In the genomic region with DNA sequence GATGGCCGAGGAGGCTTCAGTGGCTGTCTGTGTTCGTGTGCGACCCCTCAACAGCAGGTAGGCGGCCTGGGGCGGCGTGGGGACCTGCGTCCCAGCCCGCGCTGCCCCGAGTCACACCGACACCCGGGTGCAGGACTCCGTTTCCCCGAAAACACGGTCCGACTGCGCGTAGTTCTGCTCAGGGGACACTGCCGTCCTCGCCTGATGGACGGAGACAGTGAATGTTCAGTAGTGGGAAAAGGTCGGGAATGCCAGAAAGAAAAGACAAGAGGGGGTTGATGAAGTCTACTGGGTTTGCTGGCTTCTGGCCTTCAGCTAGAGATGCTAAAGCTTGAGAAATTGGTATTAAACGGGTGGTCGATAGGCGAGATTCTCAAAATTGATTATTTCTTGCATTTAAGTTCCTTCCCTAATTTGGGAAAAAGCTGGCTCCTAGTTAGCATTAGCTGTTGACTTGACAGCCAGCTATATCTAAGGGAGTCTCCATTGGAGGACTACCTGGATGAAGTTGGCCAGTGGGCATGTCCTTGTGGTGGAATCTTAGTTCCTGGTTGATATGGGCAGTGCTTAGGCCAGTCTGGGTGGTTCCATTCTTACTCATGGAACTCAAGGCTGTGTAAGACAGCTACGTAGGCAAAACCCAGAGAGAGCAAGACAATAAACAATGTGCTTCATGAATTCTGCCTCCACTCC, we compare ENCODE assay signal across 8 mouse cellular contexts. TPM values are rescaled to one million over a fixed set of nuclear protein-coding genes. Genes with fewer than 3 reads are reported as not detected.
DNase-seq lines count a peak whose midpoint lies in the region; ATAC-seq and TF ChIP-seq lines count a peak whose summit lies in the region.

No protein-coding gene starts in this region.

- WGBS in heart, embryonic 13.5 days: under 1% methylated on average over 26 of the region's 26 CpGs
- WGBS in liver, embryonic 11.5 days: under 1% methylated on average over 26 of the region's 26 CpGs
- WGBS in stomach, postnatal 0 days: under 1% methylated on average over 26 of the region's 26 CpGs

- H3K9me3 ChIP-seq in heart, embryonic 13.5 days: no peaks in the 10 kb centered on the region
- no peaks in the 10 kb centered on the region for H3K9me3 ChIP-seq in E14TG2a.4 (ENCODE audit: low read length)
- H3K9me3 ChIP-seq in liver, embryonic 11.5 days (ENCODE audit: control insufficient read depth, low read length): no peaks in the 10 kb centered on the region
- no peaks in the 10 kb centered on the region for H3K9me3 ChIP-seq in stomach, postnatal 0 days (ENCODE audit: control insufficient read depth, low read length)

- peaks cover 18% of the 10 kb centered on the region for H3K4me1 ChIP-seq in heart, embryonic 13.5 days
- H3K4me1 ChIP-seq in E14TG2a.4 (replicated peaks; ENCODE audit: low read depth, low read length): peaks cover 19% of the 10 kb centered on the region
- H3K4me1 ChIP-seq in liver, embryonic 11.5 days (replicated peaks; ENCODE audit: control insufficient read depth, insufficient read depth, low read length): peaks cover 7% of the 10 kb centered on the region
- H3K4me1 ChIP-seq in stomach, postnatal 0 days (replicated peaks; ENCODE audit: control insufficient read depth, insufficient read depth): peaks cover 3% of the 10 kb centered on the region; the same call in 1 of the 2 replicates

- intact Hi-C loops in heart, postnatal 10 days (cut with DNase I): no loop called here

- H3K9ac ChIP-seq in heart, embryonic 13.5 days: peak overlapping the region; percentile 91
- peak overlapping the region; percentile 77 for H3K9ac ChIP-seq in liver, embryonic 11.5 days (ENCODE audit: low read depth, low read length)
- H3K9ac ChIP-seq in stomach, postnatal 0 days (ENCODE audit: low read length): peak overlapping the region; percentile 64

- TF ChIP-seq EP300 in stomach, postnatal 0 days (optimal IDR thresholded peaks at IDR 0.05): no peak

- peak overlapping the region; percentile 98 for H3K4me3 ChIP-seq in heart, embryonic 13.5 days
- H3K4me3 ChIP-seq in E14TG2a.4 (replicated peaks; ENCODE audit: low read length): peak overlapping the region; percentile 99
- H3K4me3 ChIP-seq in liver, embryonic 11.5 days (ENCODE audit: low read depth, low read length): peak overlapping the region; percentile 70
- H3K4me3 ChIP-seq in stomach, postnatal 0 days (ENCODE audit: low read depth, low read length): peak overlapping the region; percentile 88

- H3K36me3 ChIP-seq in heart, embryonic 13.5 days: peaks cover 25% of the 10 kb centered on the region
- H3K36me3 ChIP-seq in E14TG2a.4 (ENCODE audit: insufficient read depth, low read length): peaks cover 31% of the 10 kb centered on the region
- H3K36me3 ChIP-seq in liver, embryonic 11.5 days (ENCODE audit: control insufficient read depth, insufficient read depth, low read length): peaks cover 11% of the 10 kb centered on the region
- H3K36me3 ChIP-seq in stomach, postnatal 0 days (ENCODE audit: control insufficient read depth, insufficient read depth, low read length): peaks cover 3% of the 10 kb centered on the region; the same call in 1 of the 2 replicates

- H3K27ac ChIP-seq in heart, embryonic 13.5 days (replicated peaks): peak overlapping the region; percentile 57
- H3K27ac ChIP-seq in liver, embryonic 11.5 days (ENCODE audit: low read depth, low read length): 0 out of 2 replicates have a peak overlapping the region, but pooled peaks have one; percentile 6
- no peak overlapping the region for H3K27ac ChIP-seq in stomach, postnatal 0 days (replicated peaks)

- no peak for DNase-seq in heart, postnatal 10 days
- no peak for DNase-seq in liver, embryonic 11.5 days (ENCODE audit: low spot score)
- DNase-seq in stomach, postnatal 0 days (ENCODE audit: low spot score): peak; percentile 34
- DNase-seq in right cerebral cortex, postnatal 14 days: no peak
- no peak for DNase-seq in right cerebral cortex, adult 2 months (ENCODE audit: low spot score in 2 of 2)

- ATAC-seq in heart, embryonic 13.5 days (ENCODE audit: extremely low read depth, insufficient number of reproducible peaks, low FRiP score, low TSS enrichment): no peak
- peak; percentile 69 for ATAC-seq in erythroid progenitor cell, adult 5-6 weeks (replicated peaks; ENCODE audit: low FRiP score, poor library complexity, severe bottlenecking)
- ATAC-seq in liver, embryonic 11.5 days (replicated peaks; ENCODE audit: low FRiP score): peak; percentile 71
- peak; percentile 73 for ATAC-seq in stomach, postnatal 0 days (ENCODE audit: low FRiP score, low TSS enrichment)

- H3K4me2 ChIP-seq in heart, embryonic 13.5 days: peak overlapping the region; percentile 84
- peak overlapping the region; percentile 82 for H3K4me2 ChIP-seq in liver, embryonic 11.5 days
- peak overlapping the region; percentile 88 for H3K4me2 ChIP-seq in stomach, postnatal 0 days (replicated peaks; ENCODE audit: low read depth)

- no peak for TF ChIP-seq CTCF in E14TG2a.4 (conservative IDR thresholded peaks at IDR 0.05; ENCODE audit: low read length)
- no peak for TF ChIP-seq CTCF in stomach, postnatal 0 days (IDR thresholded peaks at IDR 0.05; ENCODE audit: low read depth)

- no peaks in the 10 kb centered on the region for H3K27me3 ChIP-seq in heart, embryonic 13.5 days (replicated peaks)
- no peaks in the 10 kb centered on the region for H3K27me3 ChIP-seq in E14TG2a.4 (ENCODE audit: insufficient read depth, low read length)
- H3K27me3 ChIP-seq in liver, embryonic 11.5 days (replicated peaks; ENCODE audit: control insufficient read depth, insufficient read depth, low read length): no peaks in the 10 kb centered on the region
- H3K27me3 ChIP-seq in stomach, postnatal 0 days (ENCODE audit: control insufficient read depth, insufficient read depth, low read length): no peaks in the 10 kb centered on the region

RNA-seq across cellular contexts. Expression of a gene that starts 0.5 kb away (rescaled TPM):
- polyA plus RNA-seq in heart, embryonic 13.5 days (2015; fragmentation: Nextera tagmentation; extraction: Ambion mirVana): 17.3 and 17.8 TPM in 2 replicates
- total RNA-seq in heart, postnatal 10 days (2021): 1 to 10 TPM; 7.3 to 7.7 TPM
- total RNA-seq in erythroid progenitor cell, adult 5-6 weeks (2015; ENCODE audit: low replicate concordance): 289 and 319 TPM in 2 replicates
- 412 and 434 TPM in 2 replicates for total RNA-seq in erythroid progenitor cell, adult 5-6 weeks (2017; ENCODE audit: low replicate concordance)
- polyA plus RNA-seq in liver, embryonic 11.5 days (2014; fragmentation: Nextera tagmentation; extraction: Ambion mirVana): 30.7 and 34.6 TPM in 2 replicates
- 3.9 and 4.8 TPM in 2 replicates for polyA plus RNA-seq in stomach, postnatal 0 days (2015; fragmentation: Nextera tagmentation; extraction: Ambion mirVana)
